Mouse (Mus musculus) gastrocnemius, postnatal 10 days (tissue): ENCODE results near the gene Nfx1. TPM values are rescaled to one million over a fixed set of nuclear protein-coding genes. Genes with fewer than 3 reads are reported as not detected.
"Not testable (repeated sequence)": the region's sequence is repeated elsewhere in the genome, so short reads cannot be mapped to it uniquely, and the experiment has no call there.

Experiments used
- DNase-seq: peaks from one replicate; pipeline ENCODE4 v3.0.0; 2021; ENCODE audit warnings: mixed read lengths
- long read RNA-seq, 2 experiments: library from polyadenylated mRNA; stranded (forward); transcript quantifications; one replicate each; pipeline ENCODE4 v2.0.0; 2021
- total RNA-seq, 2 experiments: library from RNA; stranded (reverse); gene quantifications; 2 replicates each; pipeline ENCODE4 v1.2.3; 2021

The Nfx1 gene
- total RNA-seq, result 10 to 100 TPM; 23.9 to 33.3 TPM
- long read RNA-seq, experiment 1, full-length matches to known transcripts, result 19 of 27 reads
- long read RNA-seq, experiment 1, partial matches to known transcripts, result 3 of 27 reads
- long read RNA-seq, experiment 1, other reads (novel, unspliced or antisense), result 5 of 27 reads
- long read RNA-seq, experiment 2, full-length matches to known transcripts, result 15 of 23 reads
- long read RNA-seq, experiment 2, partial matches to known transcripts, result 4 of 23 reads
- long read RNA-seq, experiment 2, other reads (novel, unspliced or antisense), result 4 of 23 reads

DNA sequence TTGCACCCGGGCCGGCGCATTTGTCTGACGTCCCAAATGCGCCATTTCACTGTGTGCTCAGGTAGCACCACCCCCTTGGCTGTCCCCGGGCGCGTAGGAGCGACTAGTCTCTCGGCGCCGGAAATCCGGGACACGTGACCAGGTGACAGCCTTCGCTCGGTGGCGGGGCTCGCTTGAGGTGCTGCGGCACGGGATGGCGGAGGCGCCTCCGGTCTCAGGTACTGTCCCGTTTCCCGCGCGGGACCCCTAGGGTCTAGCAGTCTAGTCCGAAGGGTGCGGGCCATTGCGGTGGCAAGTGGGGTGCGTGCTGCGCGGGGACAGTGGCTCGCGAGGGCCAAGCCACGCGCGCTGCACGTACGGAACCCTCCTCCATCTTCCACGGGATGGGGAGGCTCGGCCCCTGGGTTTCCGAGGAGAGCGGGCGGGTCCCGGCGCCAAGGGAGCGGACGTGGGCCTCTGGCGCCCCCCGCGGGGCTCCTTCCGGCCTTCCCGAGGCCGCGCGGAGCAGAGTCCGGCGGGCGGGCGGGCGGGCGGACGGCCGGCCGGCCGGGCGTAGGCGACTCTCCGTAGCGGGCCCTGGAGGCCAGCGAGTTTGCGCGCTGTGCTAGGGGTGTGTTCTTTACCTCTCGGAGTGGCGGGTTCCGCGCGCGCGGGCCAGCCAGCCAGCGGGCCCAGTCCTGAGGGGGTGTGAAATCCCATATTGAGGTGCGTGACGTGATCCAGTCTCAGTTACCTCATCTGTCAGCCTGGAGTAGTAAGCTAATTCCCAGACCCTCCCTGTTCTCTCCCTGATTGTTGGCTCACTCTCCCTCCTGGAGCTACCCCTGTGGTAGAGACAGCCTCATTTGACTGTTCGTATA, at the start of gene Nfx1:
Nfx1 (plus strand) TSS at position 65 of the 860 bp plus-strand sequence.
- DNase-seq, result peak; percentile 94

GRCm38 (mm10) chr4:40921288-40921687, 49.4 kb upstream of the Nfx1 start:
- DNase-seq, result no peak

DNA sequence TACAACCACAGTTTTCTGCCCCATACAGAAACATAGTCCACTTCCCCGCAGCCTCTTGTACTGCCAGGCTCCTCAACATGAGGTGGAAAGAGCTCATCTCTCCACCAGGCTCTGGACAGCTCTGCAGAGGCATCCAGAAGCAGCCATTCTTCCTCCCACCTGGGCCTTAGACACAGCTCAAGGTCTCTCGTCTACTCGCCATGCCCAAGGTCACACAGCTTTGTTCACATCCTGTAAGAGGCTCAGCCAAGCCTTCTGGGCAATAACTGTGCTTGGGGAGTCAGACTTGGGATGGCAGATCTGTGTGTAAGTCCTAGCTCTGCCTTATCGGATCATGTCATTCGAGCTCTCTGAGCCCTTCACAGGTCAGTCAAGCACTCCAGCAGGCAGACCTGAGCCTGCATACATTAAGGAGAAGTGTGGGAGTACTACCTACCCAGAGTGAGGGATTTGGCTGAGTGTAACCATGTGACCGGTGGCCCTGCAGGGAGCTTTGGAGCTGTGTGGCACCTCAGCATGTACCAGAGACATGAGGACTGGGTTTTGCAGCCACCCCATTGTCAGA, 47.5 kb upstream of the Nfx1 start:
- no peak for DNase-seq

DNA sequence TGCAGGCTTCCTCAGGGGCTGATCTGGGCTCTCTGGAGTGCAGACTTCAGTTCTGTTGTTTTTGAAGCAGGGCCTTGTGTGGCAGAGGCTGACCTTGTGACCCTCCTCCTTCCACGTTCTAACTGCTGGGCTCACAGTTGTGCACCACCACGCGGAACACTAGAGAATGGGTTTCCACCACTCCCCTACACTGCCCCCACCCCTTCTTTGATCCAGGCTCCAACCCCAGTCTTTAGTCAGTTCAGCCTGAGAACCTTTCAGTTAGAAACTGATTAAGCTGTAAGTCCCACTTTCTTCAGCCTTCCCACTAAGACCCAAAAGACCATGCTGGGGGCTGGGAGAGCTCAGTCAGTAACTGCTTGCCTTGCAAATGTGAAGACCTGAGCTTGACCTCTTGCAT, 45.1 kb upstream of the Nfx1 start:
- no peak for DNase-seq

- DNase-seq, result no peak
Observed at GRCm38 (mm10) chr4:40929046-40929445, 41.7 kb upstream of the Nfx1 start.

DNA sequence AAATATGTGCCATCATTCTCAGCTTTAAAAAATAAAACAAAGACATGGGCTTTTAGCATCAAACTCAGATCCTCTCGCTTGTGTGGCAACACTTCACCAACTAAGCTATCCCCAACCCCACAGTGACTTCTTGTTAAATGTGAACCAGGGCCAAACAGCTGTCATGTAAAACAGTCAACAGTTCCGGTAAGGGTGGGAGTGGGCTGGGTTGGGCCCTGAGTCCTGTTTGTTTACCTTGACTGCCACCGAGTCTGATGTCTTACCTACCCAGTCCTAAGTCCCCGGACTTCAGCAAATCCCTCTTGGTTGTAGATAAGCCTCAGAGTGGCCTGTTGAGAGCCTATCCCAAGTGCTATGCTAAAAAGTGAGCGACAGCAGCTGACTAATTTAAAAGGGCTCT, 37.0 kb upstream of the Nfx1 start:
- DNase-seq, result no peak

DNA sequence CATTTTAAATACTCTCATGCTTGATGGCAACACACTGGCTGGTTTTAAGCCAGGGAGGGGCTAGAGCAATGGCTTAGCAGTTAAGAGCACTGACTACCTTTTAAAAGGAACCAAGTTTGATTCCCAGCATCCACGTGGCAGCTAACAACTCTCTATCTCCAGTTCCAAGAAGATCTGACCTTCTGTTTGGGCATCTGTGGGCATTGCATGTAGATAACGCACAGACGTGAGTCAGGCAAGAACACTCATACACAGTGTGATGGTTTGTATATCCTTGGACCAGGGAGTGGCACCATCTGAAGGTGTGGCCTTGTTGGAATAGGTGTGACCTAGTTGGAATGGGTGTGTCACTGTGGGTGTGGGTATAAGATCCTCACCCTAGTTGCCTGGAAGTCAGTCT, 36.3 kb upstream of the Nfx1 start:
- DNase-seq, result not testable (repeated sequence)

GRCm38 (mm10) chr4:40936175-40936839, 34.4 kb upstream of the Nfx1 start:
- DNase-seq, result peak; percentile 65

- no peak for DNase-seq
Observed at GRCm38 (mm10) chr4:40938793-40939192, 31.9 kb upstream of the Nfx1 start.

DNA sequence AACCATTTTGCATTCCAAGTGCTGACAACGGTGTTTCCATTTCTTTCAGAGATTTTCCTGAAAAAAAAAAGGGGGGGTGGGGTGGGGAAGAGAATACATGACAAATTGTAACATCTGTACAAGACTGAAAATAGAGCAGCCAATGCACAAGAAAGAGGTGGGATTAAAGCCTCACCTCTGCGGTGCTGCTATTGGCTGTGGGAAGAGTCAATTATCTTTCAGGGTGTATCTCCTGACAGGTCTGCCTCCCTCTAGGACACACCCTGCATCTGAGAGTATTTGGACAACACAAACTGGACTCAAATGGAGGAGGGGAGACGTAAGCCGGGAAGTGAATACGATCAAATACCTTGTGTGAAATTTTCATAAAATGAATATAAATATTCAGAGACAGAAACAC, 27.1 kb upstream of the Nfx1 start:
- no peak for DNase-seq

DNA sequence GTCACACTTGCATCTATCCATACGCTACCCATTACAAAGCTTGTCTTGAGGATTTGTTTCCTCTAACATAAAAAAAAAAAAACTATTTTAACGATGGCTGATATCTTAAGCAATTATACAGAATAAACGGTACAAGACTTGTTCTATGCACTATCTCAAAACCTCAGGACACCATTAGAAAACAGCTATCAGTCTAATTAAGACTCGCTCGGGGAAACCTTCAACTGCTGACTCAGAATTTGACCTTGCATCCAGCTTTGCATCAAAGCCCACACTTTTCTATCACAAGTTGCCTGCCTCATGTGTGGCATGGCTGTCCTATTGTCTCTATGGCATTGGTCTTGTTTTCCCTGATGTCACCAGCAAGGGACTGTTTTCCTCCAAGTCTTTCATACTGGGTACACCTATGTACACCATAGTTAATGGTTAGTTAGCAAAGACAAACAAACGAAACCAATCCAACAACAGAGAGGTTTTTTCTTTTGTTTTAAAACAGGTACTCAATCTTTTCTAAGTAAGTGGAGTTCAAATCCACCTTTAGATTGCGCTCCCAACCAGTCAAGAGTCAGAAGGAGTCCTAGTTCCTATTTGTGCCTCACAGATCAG, 24.1 kb upstream of the Nfx1 start:
- no peak for DNase-seq

GRCm38 (mm10) chr4:40947565-40948159, 23.0 kb upstream of the Nfx1 start:
- DNase-seq, result no peak

GRCm38 (mm10) chr4:40948160-40948708, 22.5 kb upstream of the Nfx1 start, which contains the start of the genes Bag1 and Chmp5:
Bag1 (minus strand) TSS chr4:40948294.
Chmp5 (plus strand) TSS chr4:40948407.
- DNase-seq, result peak; percentile 99

DNA sequence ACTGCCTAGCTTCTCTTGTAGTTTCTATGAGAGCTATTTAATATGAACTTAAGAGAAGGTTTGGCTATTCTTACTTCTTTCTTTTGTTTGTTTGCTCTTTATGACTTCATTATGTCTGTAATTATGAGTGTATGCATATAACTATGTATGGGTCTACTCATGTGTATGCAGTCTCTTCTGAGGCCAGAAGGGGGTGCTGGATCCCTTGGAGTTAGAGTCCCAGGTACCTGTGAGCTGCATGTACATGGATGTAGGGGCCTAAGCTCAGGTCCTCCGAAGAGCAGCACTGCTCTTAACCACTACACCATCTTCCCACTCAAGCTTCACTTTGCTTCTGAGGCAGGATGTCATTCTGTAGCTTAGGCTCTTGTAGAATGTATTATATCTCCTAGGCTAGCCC, 17.2 kb upstream of the Nfx1 start:
- DNase-seq, result no peak

DNA sequence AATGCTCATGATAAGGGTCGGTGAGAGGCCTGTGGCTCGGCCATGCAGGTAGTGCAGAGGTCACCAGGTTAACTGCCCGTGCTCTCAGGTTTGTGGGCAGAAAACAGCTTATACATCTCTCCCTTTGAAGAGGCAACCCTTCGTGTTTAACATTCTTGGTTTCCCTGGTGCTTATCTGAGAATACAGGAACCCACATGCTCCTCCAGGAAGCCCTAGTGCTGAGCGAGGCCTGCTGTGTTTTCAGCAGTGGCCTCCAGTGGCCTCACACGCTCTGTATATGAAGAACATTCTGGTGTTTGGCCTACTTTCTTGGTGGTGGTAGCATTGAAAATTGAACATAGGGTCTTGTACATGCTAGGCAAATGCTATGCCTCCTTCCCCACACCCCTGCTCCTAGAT, 14.8 kb upstream of the Nfx1 start:
- no peak for DNase-seq

DNA sequence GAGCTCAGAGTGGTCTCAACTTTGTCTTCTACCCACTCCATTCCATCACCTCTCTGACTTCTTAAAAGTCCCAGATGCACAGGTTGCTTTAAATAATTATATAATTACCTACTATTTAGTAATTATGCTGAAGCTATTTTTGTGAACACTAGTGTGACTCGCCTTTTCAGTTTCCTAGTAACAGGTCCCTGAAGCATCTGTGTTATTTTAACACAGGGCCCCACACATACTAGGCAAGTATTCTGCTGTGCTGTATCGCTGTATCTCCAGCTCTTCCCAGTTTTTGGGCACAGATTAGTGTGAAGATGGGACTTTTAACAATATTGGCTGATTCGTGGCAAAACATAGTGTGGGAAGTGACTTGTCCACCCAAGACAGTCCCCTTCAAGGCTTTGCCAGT, 7.2 kb upstream of the Nfx1 start:
- DNase-seq, result no peak

DNA sequence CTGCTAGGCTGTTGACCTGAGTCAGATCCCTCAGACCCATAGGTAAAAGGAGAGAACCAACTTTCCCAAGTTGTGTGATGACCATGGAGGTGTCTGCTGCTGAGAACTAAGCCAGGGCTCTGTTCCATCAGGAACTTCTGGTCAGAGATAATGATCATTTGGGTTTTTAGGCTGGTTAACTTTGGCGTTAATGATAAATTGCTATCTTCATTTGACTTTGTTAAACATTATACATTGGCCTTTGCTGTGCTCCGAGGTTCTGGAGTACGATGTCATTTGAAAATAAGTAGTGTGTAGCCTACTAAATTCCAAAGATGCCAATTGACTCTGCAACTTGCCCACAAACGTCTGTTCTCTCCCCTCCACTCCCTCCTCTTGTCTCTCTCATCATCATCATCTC, 1.5 kb upstream of the Nfx1 start:
- no peak for DNase-seq

- DNase-seq, result no peak
Observed at GRCm38 (mm10) chr4:40969781-40970591, 720 bp upstream of the Nfx1 start.

DNA sequence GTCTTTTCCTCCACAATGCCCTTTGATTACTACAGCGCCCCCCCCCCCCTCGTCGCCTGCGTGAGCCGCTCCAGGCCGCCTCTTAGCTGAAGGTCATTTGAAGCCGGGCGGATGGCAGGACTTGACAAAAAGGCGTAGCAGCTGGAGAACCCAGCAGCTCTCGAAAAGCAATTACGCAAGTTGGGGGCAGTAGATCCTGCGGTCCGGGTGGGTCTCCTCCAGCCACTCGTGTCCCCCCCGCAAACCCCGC, 189 bp upstream of the Nfx1 start:
- DNase-seq, result no peak

DNA sequence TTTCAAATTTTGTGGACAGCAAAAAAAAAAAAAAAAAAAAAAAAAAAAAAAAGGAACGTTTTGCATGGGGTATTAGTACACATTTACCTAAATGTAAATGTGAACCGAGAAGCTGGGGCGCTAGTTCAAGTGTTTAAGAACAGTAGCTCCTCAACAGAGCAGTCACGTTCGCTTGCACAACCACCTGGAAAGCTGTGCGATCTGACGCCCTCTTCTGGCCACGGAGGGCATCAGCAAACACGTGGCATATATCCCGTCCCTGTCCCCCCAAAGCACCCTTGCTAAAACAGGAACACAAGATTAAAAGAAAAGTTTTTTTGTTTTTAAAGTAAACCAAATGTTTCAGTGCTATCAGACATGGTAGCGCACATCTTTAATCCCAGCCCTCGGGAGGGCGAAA, 1.0 kb downstream of the Nfx1 start:
- DNase-seq, result peak; percentile 39

- no peak for DNase-seq
Observed at GRCm38 (mm10) chr4:40974011-40974410, 3.3 kb downstream of the Nfx1 start.
